Mouse (Mus musculus): ENCODE data around the gene Kdm1a.

The Kdm1a gene

GRCm38 (mm10) chr4:136526412-136526811 is 76.1 kb downstream of the Kdm1a start:
- DNase-seq (ENCODE audit: low spot score): peak; percentile 53

DNA sequence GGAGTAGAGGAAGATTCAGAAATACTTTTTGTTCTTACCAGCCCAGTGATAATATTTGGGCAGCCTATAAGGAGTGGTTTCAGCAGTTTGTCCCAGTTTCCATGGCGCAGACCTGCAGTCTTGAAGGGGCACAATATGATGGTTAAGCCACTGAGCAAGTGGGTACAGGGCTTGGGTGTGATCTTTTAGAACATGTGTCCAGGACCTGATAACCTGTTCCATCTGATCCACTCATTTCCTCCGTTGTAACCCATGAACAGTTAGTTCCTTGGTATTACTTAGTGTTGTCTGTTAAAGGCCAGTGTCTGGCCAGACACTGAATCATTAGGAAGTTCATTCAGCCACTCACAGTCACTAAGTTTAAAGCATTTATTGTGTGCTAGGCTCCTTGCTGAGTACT is 78.2 kb downstream of the Kdm1a start:
- DNase-seq (ENCODE audit: low spot score): no peak

DNA sequence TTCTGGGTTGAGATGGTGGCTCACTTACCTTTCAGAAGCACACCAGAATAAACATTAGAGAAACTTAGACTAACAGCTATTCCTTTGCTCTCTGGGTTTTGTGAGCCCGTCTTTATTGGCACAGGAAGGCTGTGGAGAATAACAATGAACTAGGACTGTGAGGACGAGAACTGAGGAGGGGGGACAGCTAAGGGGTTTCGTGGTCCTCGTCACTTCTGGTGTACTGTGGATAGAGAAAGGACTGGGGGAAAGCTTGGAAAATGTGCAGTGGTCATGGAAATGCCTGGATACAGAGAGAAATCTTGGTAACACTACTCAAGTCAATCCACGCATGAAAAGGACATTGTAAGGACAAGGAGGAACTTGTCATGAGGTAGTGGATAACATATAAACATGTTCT is 80.6 kb downstream of the Kdm1a start:
- DNase-seq (ENCODE audit: low spot score): no peak

- DNase-seq (ENCODE audit: low spot score): no peak
Observed at GRCm38 (mm10) chr4:136519866-136520265, 82.7 kb downstream of the Kdm1a start.

GRCm38 (mm10) chr4:136518576-136518975 is 83.9 kb downstream of the Kdm1a start:
- DNase-seq (ENCODE audit: low spot score): no peak

DNA sequence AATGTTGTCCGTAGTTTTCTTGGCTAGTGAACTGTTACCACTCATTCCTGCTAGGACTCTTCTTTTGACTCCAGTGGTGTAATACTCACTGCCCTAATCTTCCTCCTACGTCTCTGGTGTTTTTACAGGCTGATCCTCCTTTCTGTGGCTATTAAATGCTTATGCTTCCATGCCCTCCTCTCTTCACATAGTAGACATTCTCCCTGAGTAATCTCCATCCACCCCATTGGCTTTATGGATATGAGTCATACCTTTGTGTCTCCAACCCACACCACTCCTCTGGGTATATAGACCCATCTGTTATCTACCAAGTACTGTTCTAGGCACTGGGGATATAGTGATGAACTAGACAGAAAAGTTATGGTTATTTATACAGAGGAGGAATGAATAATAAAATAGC is 84.4 kb downstream of the Kdm1a start:
- DNase-seq (ENCODE audit: low spot score): no peak

DNA sequence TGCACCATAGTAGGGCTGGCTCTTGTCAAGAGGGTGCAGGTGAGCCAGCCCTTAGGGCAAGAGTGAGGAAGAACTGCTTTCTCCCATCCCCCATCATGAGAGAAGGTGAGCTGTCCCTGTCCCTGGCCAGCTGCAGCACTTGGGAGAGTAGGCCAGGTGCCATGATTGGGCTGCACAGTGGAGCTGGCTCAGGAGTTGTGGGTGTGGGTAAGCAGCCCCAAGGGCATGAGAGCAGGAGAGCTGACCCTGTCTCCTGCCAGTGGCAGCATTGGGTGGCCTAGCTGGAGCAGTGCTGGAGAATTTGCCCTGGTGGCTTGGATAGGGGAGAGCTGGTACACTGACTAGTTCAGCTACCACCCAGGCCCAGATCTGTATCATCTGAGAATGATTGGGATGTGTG is 89.6 kb downstream of the Kdm1a start:
- DNase-seq (ENCODE audit: low spot score): no peak

GRCm38 (mm10) chr4:136511708-136512107 is 90.8 kb downstream of the Kdm1a start:
- no peak for DNase-seq (ENCODE audit: low spot score)

- peak; percentile 31 for DNase-seq (ENCODE audit: low spot score)
Observed at GRCm38 (mm10) chr4:136509857-136510256, 92.7 kb downstream of the Kdm1a start.

DNA sequence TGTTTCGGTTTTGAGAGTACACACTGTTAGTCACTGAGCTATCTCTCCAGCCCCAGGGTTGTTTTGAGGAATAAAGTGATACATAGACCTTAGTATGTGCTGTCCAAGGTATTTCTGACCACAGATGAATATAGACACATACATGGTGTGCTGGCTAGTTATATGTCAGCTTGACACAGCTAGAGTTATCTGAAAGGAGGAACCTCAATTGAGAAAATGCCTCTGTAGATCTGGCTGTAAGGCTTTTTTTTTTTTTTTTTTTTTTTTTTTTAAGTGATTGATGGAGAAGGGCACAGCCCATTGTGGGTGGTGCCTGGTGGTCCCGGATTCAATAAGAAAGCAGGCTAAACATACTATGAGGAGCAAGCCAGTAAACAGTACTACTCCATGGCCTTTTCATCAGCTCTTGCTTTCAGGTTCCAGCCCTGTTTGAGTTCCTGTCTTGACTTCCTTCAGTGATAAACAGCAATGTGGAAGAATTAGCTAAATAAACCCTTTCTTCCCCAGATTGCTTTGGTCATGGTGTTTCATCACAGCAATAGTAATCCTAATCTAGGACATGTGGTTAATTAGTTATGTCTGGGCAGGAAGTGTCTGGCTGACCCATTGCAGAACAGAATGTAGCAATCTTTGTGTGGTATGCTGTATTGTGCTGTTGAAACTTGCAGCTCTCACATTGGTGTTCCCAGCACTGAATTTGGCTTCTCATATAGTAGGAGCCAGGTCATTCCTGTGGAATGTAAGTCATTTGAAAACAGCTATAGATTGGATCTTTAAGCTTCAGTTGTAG is 96.9 kb downstream of the Kdm1a start:
- peak; percentile 23 for DNase-seq (ENCODE audit: low spot score)

Data from lung, postnatal 25 days (tissue).